Mouse (Mus musculus) spleen, adult 2 months (tissue): ENCODE measurements around the gene Ptprg. TPM values are rescaled to one million over a fixed set of nuclear protein-coding genes. Genes with fewer than 3 reads are reported as not detected.

Experiments
- DNase-seq, 2 experiments: peaks; one replicate each; pipeline versions ENCODE4 v3.0.0 to v3.0.0-alpha.2; 2012 to 2021; ENCODE audit warnings: low spot score in 2 of 2, low read depth in 1 of 2
- H3K27ac ChIP-seq: fragments of 200-500 bp; 2 replicates; pipeline ENCODE4 v1.5.1; 2012; ENCODE audit warnings: low read length, inconsistent platforms; ENCODE audit not compliant: insufficient read depth
- H3K27me3 ChIP-seq: fragments of 200-500 bp; 2 replicates; pipeline ENCODE4 v1.6.1; 2012; ENCODE audit warnings: mild to moderate bottlenecking, moderate library complexity, low read length, inconsistent platforms; ENCODE audit not compliant: control insufficient read depth, insufficient read depth
- H3K36me3 ChIP-seq: fragments of 200-500 bp; 2 replicates; pipeline ENCODE4 v1.6.1; 2012; ENCODE audit warnings: mild to moderate bottlenecking, low read length, inconsistent platforms; ENCODE audit not compliant: control insufficient read depth, insufficient read depth
- H3K4me1 ChIP-seq: fragments of 200-500 bp; 2 replicates; pipeline ENCODE4 v1.6.1; 2011; ENCODE audit warnings: inconsistent platforms; ENCODE audit not compliant: control insufficient read depth, insufficient read depth, insufficient read length
- H3K4me3 ChIP-seq: fragments of 200-500 bp; 2 replicates; pipeline ENCODE4 v1.5.1; 2011; ENCODE audit warnings: mild to moderate bottlenecking, inconsistent platforms; ENCODE audit not compliant: insufficient read depth, insufficient read length; ENCODE audit errors: extremely low read depth
- CTCF ChIP-seq: fragments of 200-500 bp; IDR thresholded peaks from 2 replicates; pipeline ENCODE4 v1.5.1; 2011; ENCODE audit warnings: mild to moderate bottlenecking, inconsistent platforms; ENCODE audit not compliant: insufficient read depth, insufficient read length, insufficient replicate concordance; ENCODE audit errors: extremely low read depth
- POLR2A ChIP-seq: fragments of 200-500 bp; IDR thresholded peaks from 2 replicates; pipeline ENCODE4 v1.6.1; 2011; ENCODE audit warnings: low read depth, low read length, inconsistent platforms
- WGBS: fragments of 180-500 bp; shearing (Covaris S2); methylation state at CpG from one replicate; pipeline ENCODE4 v1.1.7; 2018; 5-methylcytosine and 5-hydroxymethylcytosine counted together
- polyA plus RNA-seq: library from polyadenylated mRNA; depleted of rRNA; stranded (reverse); fragments of >200 nt; gene quantifications from 2 replicates; pipeline ENCODE4 v1.2.3, GENCODE M21; 2012

Gene Ptprg
- polyA plus RNA-seq, 1 experiment = 4.9 TPM

DNA sequence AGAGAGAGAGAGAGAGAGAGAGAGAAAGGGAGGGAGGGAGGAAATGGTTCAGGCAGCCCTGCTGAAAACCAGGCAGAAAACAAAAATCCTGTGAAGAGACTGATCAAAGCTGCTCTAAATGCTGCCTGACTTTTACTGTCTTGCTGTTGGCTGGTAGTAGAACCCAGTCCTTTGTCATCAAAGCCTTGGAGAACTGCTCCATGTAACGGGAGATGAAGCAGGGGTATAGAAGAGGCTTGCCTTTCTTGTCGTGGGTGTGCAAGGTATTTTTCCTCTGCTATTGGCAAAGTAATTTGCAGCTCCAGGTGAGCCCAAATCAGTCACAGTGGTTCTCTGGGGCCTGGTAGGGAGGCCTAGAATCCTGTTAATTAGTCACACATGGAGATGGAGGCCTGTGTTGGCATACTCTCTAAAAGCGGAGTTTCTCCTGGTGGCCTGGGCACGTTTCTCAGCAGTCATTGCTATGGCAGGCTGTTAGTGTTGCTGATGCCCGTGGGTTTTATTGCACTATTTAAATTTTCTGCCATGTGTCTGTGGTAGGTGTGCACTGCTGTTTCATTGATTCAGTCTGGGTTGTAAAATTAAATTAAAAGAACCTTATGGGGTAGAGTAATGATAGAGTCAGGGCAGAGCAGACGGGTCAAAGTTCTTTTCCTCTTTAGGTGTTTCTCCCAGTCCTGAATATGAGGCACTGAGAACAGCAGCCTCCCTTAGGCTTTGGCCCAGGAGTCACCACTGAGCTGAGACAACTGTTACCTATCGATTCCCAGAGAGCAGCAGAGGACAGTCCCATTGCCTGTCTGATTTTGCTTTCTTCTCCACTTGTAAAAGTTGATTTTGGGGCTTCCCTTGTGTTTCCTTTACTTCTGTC, 269.7 kb downstream of the Ptprg start:
- TF ChIP-seq CTCF = no peak
- no peak for TF ChIP-seq POLR2A
- no peaks in the 10 kb centered on the region for H3K4me1 ChIP-seq
- H3K36me3 ChIP-seq = no peaks in the 10 kb centered on the region
- WGBS = 77% methylated on average over 7 of the region's 7 CpGs
- no peak for DNase-seq
- H3K27me3 ChIP-seq = no peaks in the 10 kb centered on the region
- no peak overlapping the region for H3K27ac ChIP-seq
- H3K4me3 ChIP-seq = no peak overlapping the region

- 84% methylated on average over 6 of the region's 6 CpGs for WGBS
Measured at GRCm38 (mm10) chr14:11823701-11824095, 270.4 kb downstream of the Ptprg start.

DNA sequence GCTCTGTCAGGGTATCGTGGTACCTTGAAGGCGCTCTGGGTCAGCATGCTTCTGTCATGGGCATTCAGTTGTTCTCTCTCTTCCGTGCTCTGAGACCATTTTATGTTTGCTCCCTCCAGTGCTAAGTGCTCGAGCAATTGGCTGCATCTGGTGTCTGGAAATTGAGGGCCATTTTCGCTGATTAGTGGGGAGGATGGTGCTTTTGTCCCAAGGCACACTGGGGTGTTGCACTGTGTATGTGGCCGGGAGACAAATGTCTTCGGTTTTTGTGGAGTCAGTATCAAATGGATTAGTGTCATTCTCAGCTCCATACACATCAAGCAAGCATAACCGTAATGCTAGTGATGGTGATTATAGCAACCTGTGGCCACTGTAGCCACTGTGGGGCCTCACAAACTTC, 271.6 kb downstream of the Ptprg start:
- TF ChIP-seq CTCF (no peak), POLR2A (no peak)
- H3K27me3 ChIP-seq = no peaks in the 10 kb centered on the region
- H3K27ac ChIP-seq = no peak overlapping the region
- WGBS = 83% methylated on average over 8 of the region's 8 CpGs
- no peaks in the 10 kb centered on the region for H3K36me3 ChIP-seq
- DNase-seq = no peak
- H3K4me1 ChIP-seq = no peaks in the 10 kb centered on the region
- no peak overlapping the region for H3K4me3 ChIP-seq

More at GRCm38 (mm10) chr14:11823701-11824095, 270.4 kb downstream of the Ptprg start:
- no peak for DNase-seq
- H3K36me3 ChIP-seq = no peaks in the 10 kb centered on the region
- H3K27ac ChIP-seq = no peak overlapping the region
- H3K27me3 ChIP-seq = no peaks in the 10 kb centered on the region
- no peak overlapping the region for H3K4me3 ChIP-seq
- no peaks in the 10 kb centered on the region for H3K4me1 ChIP-seq
- TF ChIP-seq CTCF (no peak), POLR2A (no peak)

GRCm38 (mm10) chr14:11825551-11825950, 272.2 kb downstream of the Ptprg start:
- Histone ChIP-seq H3K27ac (no peak overlapping the region), H3K4me3 (no peak overlapping the region), H3K27me3 (no peaks in the 10 kb centered on the region), H3K36me3 (no peaks in the 10 kb centered on the region), H3K4me1 (no peaks in the 10 kb centered on the region)
- 84% methylated on average over 2 of the region's 2 CpGs for WGBS
- TF ChIP-seq CTCF (no peak), POLR2A (no peak)
- DNase-seq = no peak

DNA sequence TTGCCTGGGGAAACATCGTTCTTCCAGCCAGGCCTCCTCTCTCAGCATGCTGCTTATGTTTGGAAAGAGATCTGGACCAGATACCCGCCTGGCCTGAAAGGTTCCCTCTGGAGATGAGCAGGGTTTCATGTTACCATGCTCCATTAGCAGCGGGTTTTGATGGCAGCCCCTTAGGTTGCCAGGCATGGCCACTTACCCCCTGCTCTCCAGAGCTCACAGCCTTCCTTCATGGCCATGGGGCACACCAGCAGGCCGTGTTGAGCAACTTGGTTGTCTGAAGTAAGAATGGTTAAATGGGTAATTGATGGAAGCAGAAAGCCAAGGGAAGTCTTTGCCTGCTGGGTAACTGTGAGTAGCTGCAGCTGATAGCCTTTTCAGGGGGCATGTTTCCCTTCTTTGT, 274.8 kb downstream of the Ptprg start:
- no peak for TF ChIP-seq POLR2A
- TF ChIP-seq CTCF = no peak
- Histone ChIP-seq H3K4me3 (no peak overlapping the region), H3K4me1 (no peaks in the 10 kb centered on the region), H3K27ac (no peak overlapping the region), H3K36me3 (no peaks in the 10 kb centered on the region), H3K27me3 (no peaks in the 10 kb centered on the region)
- no peak for DNase-seq
- WGBS = 68% methylated on average over 4 of the region's 4 CpGs

- no peak for TF ChIP-seq POLR2A
- no peak for TF ChIP-seq CTCF
- Histone ChIP-seq H3K4me1 (no peaks in the 10 kb centered on the region), H3K27me3 (no peaks in the 10 kb centered on the region), H3K4me3 (no peak overlapping the region), H3K36me3 (no peaks in the 10 kb centered on the region), H3K27ac (no peak overlapping the region)
- no peak for DNase-seq
- WGBS = 90% methylated on average over 3 of the region's 3 CpGs
Measured at GRCm38 (mm10) chr14:11833678-11834077, 280.3 kb downstream of the Ptprg start.
